Mouse (Mus musculus) liver, postnatal 0 days (tissue): Measurements from ENCODE around the gene Zfyve28. TPM values are rescaled to one million over a fixed set of nuclear protein-coding genes. Genes with fewer than 3 reads are reported as not detected.

Experiments
- ATAC-seq: fragments of 200-750 bp; cut with Nextera tagmentation; 2 replicates; pipeline ENCODE4 v1.8.0; 2017; ENCODE audit warnings: mild to moderate bottlenecking, moderate library complexity
- DNase-seq: peaks from one replicate; pipeline ENCODE4 v3.0.0-alpha.2; 2016
- H3K27ac ChIP-seq: fragments of 300-500 bp; sonication (generic); 2 replicates; pipeline ENCODE4 v1.5.1; 2014; ENCODE audit warnings: antibody characterized with exemption, moderate library complexity, mild to moderate bottlenecking, low read depth
- H3K27me3 ChIP-seq: fragments of 300-500 bp; sonication (generic); 2 replicates; pipeline ENCODE4 v1.6.1; 2014; ENCODE audit warnings: low read length, control low read depth, mixed read lengths; ENCODE audit not compliant: insufficient read depth
- H3K36me3 ChIP-seq: fragments of 300-500 bp; sonication (generic); replicated peaks from 2 replicates; pipeline ENCODE4 v1.6.1; 2014; ENCODE audit warnings: mild to moderate bottlenecking, control low read depth, low read length, moderate library complexity, mixed read lengths; ENCODE audit not compliant: insufficient read depth
- H3K4me1 ChIP-seq: fragments of 300-500 bp; sonication (generic); 2 replicates; pipeline ENCODE4 v1.6.1; 2014; ENCODE audit warnings: antibody characterized with exemption, mild to moderate bottlenecking, control low read depth; ENCODE audit not compliant: insufficient read depth
- H3K4me2 ChIP-seq: fragments of 300-500 bp; sonication (generic); 2 replicates; pipeline ENCODE4 v1.6.1; 2014; ENCODE audit warnings: low read depth, mild to moderate bottlenecking, low read length, moderate library complexity, mixed read lengths
- H3K4me3 ChIP-seq: fragments of 300-500 bp; sonication (generic); 2 replicates; pipeline ENCODE4 v1.5.1; 2014; ENCODE audit warnings: low read depth, low read length
- H3K9ac ChIP-seq: fragments of 300-500 bp; sonication (generic); replicated peaks from 2 replicates; pipeline ENCODE4 v1.6.1; 2014; ENCODE audit warnings: mild to moderate bottlenecking, moderate library complexity
- H3K9me3 ChIP-seq: fragments of 300-500 bp; sonication (generic); 2 replicates; pipeline ENCODE4 v1.6.1; 2016; ENCODE audit warnings: mild to moderate bottlenecking, control low read depth, low read length, mixed read lengths
- CTCF ChIP-seq: sonication (generic); IDR thresholded peaks from 2 replicates; pipeline ENCODE4 v1.5.1; 2016; ENCODE audit warnings: antibody characterized with exemption, low read depth
- EP300 ChIP-seq: IDR thresholded peaks from 2 replicates; pipeline ENCODE4 v1.6.1; 2016; ENCODE audit warnings: antibody characterized with exemption, low read depth, mild to moderate bottlenecking
- WGBS: fragments of 180-500 bp; shearing (Covaris S2); extraction: QIAGEN DNeasy Blood & Tissue Kit; methylation state at CpG from one replicate; pipeline ENCODE4 v1.1.7; 2014; ENCODE audit not compliant: insufficient replicate concordance; 5-methylcytosine and 5-hydroxymethylcytosine counted together
- polyA plus RNA-seq: library from polyadenylated mRNA; unstranded; fragments of >200 nt; fragmentation: Nextera tagmentation; extraction: Ambion mirVana; gene quantifications from 2 replicates; pipeline ENCODE4 v1.2.1, GENCODE M21; 2015

Zfyve28 gene
- polyA plus RNA-seq, 1 experiment from 2014 or later, result 0.14 TPM

GRCm38 (mm10) chr5:34293363-34293762, 5.1 kb upstream of the Zfyve28 start:
- H3K36me3 ChIP-seq, result no peaks in the 10 kb centered on the region
- no peak overlapping the region for H3K9ac ChIP-seq
- no peak overlapping the region for H3K27ac ChIP-seq
- ATAC-seq (no peak), DNase-seq (no peak)
- H3K4me1 ChIP-seq, result no peaks in the 10 kb centered on the region
- H3K4me2 ChIP-seq, result no peak overlapping the region
- peaks cover 21% of the 10 kb centered on the region for H3K27me3 ChIP-seq
- no peaks in the 10 kb centered on the region for H3K9me3 ChIP-seq
- no peak for TF ChIP-seq EP300
- peak; percentile 51 for TF ChIP-seq CTCF
- 64% methylated on average over 6 of the region's 6 CpGs for WGBS
- no peak overlapping the region for H3K4me3 ChIP-seq

- no peak overlapping the region for H3K4me2 ChIP-seq
- DNase-seq (no peak), ATAC-seq (no peak)
- peaks cover 6% of the 10 kb centered on the region for H3K4me1 ChIP-seq
- no peak overlapping the region for H3K4me3 ChIP-seq
- WGBS, result 56% methylated on average over 2 of the region's 2 CpGs
- no peaks in the 10 kb centered on the region for H3K9me3 ChIP-seq
- H3K9ac ChIP-seq, result no peak overlapping the region
- peaks cover 45% of the 10 kb centered on the region for H3K27me3 ChIP-seq
- H3K27ac ChIP-seq, result no peak overlapping the region
- TF ChIP-seq CTCF (no peak), EP300 (no peak)
- H3K36me3 ChIP-seq, result no peaks in the 10 kb centered on the region
Observed at GRCm38 (mm10) chr5:34289286-34289685, 1.0 kb upstream of the Zfyve28 start.

- Histone ChIP-seq H3K4me1 (peaks cover 6% of the 10 kb centered on the region), H3K27ac (no peak overlapping the region), H3K4me2 (peak overlapping the region; percentile 71), H3K9me3 (no peaks in the 10 kb centered on the region), H3K4me3 (peak overlapping the region; percentile 42), H3K27me3 (peaks cover 45% of the 10 kb centered on the region), H3K36me3 (no peaks in the 10 kb centered on the region), H3K9ac (no peak overlapping the region)
- ATAC-seq (no peak), DNase-seq (no peak)
- 2% methylated on average over 18 of the region's 18 CpGs for WGBS
- TF ChIP-seq CTCF, result no peak
- no peak for TF ChIP-seq EP300
Observed at GRCm38 (mm10) chr5:34287838-34288145, 457 bp downstream of the Zfyve28 start.

- Histone ChIP-seq H3K27ac (no peak overlapping the region), H3K4me1 (peaks cover 6% of the 10 kb centered on the region), H3K27me3 (peaks cover 45% of the 10 kb centered on the region), H3K36me3 (no peaks in the 10 kb centered on the region), H3K4me2 (peak overlapping the region; percentile 71), H3K9me3 (no peaks in the 10 kb centered on the region), H3K4me3 (peak overlapping the region; percentile 42; the same call in 1 of the 2 replicates), H3K9ac (no peak overlapping the region)
- TF ChIP-seq CTCF (no peak), EP300 (no peak)
- ATAC-seq (no peak), DNase-seq (no peak)
- 3% methylated on average over 54 of the region's 54 CpGs for WGBS
Observed at GRCm38 (mm10) chr5:34287001-34287837, 1.0 kb downstream of the Zfyve28 start.

GRCm38 (mm10) chr5:34286516-34286915, 1.7 kb downstream of the Zfyve28 start:
- Histone ChIP-seq H3K27me3 (peaks cover 45% of the 10 kb centered on the region), H3K36me3 (no peaks in the 10 kb centered on the region), H3K4me3 (0 out of 2 replicates have a peak overlapping the region, but pooled peaks have one; percentile 42), H3K4me1 (peaks cover 6% of the 10 kb centered on the region), H3K9me3 (no peaks in the 10 kb centered on the region), H3K4me2 (0 out of 2 replicates have a peak overlapping the region, but pooled peaks have one; percentile 35), H3K27ac (no peak overlapping the region), H3K9ac (no peak overlapping the region)
- no peak for DNase-seq
- TF ChIP-seq CTCF (no peak), EP300 (no peak)
- WGBS, result 1% methylated on average over 11 of the region's 11 CpGs
- ATAC-seq, result no peak

GRCm38 (mm10) chr5:34285285-34285684, 3.0 kb downstream of the Zfyve28 start:
- no peak for ATAC-seq
- TF ChIP-seq CTCF (no peak), EP300 (no peak)
- H3K4me1 ChIP-seq, result peaks cover 6% of the 10 kb centered on the region
- no peak for DNase-seq
- H3K4me2 ChIP-seq, result no peak overlapping the region
- H3K9ac ChIP-seq, result no peak overlapping the region
- no peak overlapping the region for H3K4me3 ChIP-seq
- 68% methylated on average over 2 of the region's 2 CpGs for WGBS
- peaks cover 40% of the 10 kb centered on the region for H3K27me3 ChIP-seq
- H3K36me3 ChIP-seq, result no peaks in the 10 kb centered on the region
- H3K9me3 ChIP-seq, result no peaks in the 10 kb centered on the region
- no peak overlapping the region for H3K27ac ChIP-seq
